Mouse (Mus musculus) G1E (cell line): ENCODE results near the gene Sapcd2. TPM values are rescaled to one million over a fixed set of nuclear protein-coding genes. Genes with fewer than 3 reads are reported as not detected.
A peak's percentile ranks its signal among the peaks of the same experiment; 100 is the strongest.

Experiments used
- ATAC-seq: 2 replicates; pipeline ENCODE4 v1.8.0; 2016; ENCODE audit warnings: mild to moderate bottlenecking; ENCODE audit not compliant: insufficient number of reproducible peaks, poor library complexity, low FRiP score, severe bottlenecking; ENCODE audit errors: extremely low read depth
- DNase-seq: peaks from one replicate; pipeline ENCODE4 v3.0.0; 2012; ENCODE audit warnings: low spot score
- H3K27me3 ChIP-seq: 2 replicates; pipeline ENCODE4 v1.6.1; 2012; ENCODE audit warnings: mild to moderate bottlenecking, low read length, inconsistent platforms; ENCODE audit not compliant: insufficient read depth
- H3K36me3 ChIP-seq: replicated peaks from 2 replicates; pipeline ENCODE3; 2012; ENCODE audit warnings: mild to moderate bottlenecking, inconsistent platforms
- H3K4me1 ChIP-seq: 2 replicates; pipeline ENCODE4 v1.6.1; 2012; ENCODE audit warnings: low read depth, low read length, inconsistent platforms, mixed read lengths; ENCODE audit not compliant: insufficient read depth
- H3K4me3 ChIP-seq: 2 replicates; pipeline ENCODE4 v1.5.1; 2012; ENCODE audit warnings: low read depth, mild to moderate bottlenecking, inconsistent platforms, low read length, moderate library complexity, mixed read lengths
- H3K9me3 ChIP-seq: replicated peaks from 2 replicates; pipeline ENCODE4 v1.6.1; 2012; ENCODE audit warnings: inconsistent platforms
- CTCF ChIP-seq: IDR thresholded peaks from 2 replicates; pipeline ENCODE4 v1.5.1; 2012; ENCODE audit warnings: low read depth, low read length, inconsistent platforms, mixed read lengths
- GATA1 ChIP-seq: IDR thresholded peaks from 2 replicates; pipeline ENCODE4 v1.6.1; 2012; ENCODE audit warnings: borderline replicate concordance, low read length, inconsistent platforms, mixed read lengths
- GATA2 ChIP-seq: IDR thresholded peaks from 2 replicates; pipeline ENCODE4 v1.6.1; 2012; ENCODE audit warnings: low read depth, low read length, inconsistent platforms, borderline replicate concordance
- POLR2AphosphoS5 ChIP-seq: IDR thresholded peaks from 2 replicates; pipeline ENCODE4 v1.6.1; 2012; ENCODE audit warnings: low read depth, low read length, inconsistent platforms; ENCODE audit not compliant: insufficient replicate concordance
- TAL1 ChIP-seq: conservative IDR thresholded peaks from 2 replicates; pipeline ENCODE4 v1.6.1; 2012; ENCODE audit warnings: low read depth, low read length, inconsistent platforms, mixed read lengths
- polyA plus RNA-seq: library from polyadenylated mRNA; stranded (reverse); fragments of >175 nt; gene quantifications from 2 replicates; pipeline ENCODE4 v1.2.3, GENCODE M21; 2012
- total RNA-seq, 2 experiments: library from RNA; stranded (forward) in 1 of 2; stranded (reverse) in 1 of 2; fragments of 200-1000 nt in 1 of 2; fragments of >200 nt in 1 of 2; fragmentation: Nextera tagmentation in 1 of 2; gene quantifications; 2 replicates each; pipeline ENCODE4 v1.2.3; 2014 to 2017

The Sapcd2 gene
- total RNA-seq (2014; fragmentation: Nextera tagmentation) (9.9 and 14.4 TPM in 2 replicates), total RNA-seq (2017) (20.6 and 28.1 TPM in 2 replicates), polyA plus RNA-seq (108 and 129 TPM in 2 replicates)

DNA sequence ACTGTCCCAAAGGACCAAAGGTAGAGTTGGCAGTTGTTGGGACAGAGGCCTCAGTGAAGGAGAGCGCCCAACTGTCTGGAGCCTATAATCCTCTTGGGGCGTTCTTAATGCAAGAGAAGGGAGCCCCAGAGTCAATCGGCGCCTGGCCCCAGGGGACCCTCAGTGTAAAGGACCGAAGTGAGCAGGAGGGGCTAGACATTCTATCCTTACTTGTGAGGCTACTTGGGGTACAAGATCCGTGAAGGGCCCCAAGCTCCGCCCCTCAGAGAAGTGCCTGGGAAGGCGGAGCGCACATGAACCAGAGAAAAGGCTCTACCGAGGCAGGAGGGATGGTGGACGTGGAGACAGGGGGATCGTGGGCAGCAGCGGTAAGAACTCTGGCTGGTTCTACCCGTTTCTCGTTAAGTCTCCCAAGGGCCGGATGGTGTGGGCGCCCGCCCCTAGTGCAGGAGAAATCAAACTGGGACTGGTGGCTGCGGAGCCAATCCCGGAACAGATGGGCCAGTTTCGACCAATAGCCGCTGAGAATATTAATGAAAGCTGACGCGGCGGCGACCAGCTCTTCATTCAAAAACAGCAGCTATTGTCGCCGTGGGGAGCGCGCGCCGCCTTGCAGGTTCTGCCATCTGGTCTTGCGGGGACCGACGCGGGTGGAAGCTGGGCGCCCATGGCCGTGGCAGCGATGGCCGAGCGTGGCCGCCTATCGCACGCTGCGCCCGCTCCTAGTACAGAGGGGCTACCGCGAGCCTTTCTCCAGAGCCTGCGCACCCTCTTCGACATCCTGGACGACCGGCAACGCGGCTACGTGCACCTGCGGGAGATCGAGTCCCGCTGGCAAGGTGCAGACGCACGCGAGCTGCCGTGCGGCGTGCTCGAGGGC, at the start of gene Sapcd2:
Sapcd2 (plus strand) TSS at position 558 of the 880 bp plus-strand sequence.
- Histone ChIP-seq H3K4me1 (peaks cover 78% of the 10 kb centered on the region), H3K4me3 (peak within 1 kb of the TSS; percentile 99), H3K36me3 (peaks cover 39% of the 10 kb centered on the region), H3K27me3 (no peaks in the 10 kb centered on the region), H3K9me3 (no peaks in the 10 kb centered on the region)
- DNase-seq (peak; percentile 99), ATAC-seq (peak; percentile 80)
- no peak for TF ChIP-seq TAL1
- no peak for TF ChIP-seq POLR2AphosphoS5
- no peak for TF ChIP-seq CTCF
- TF ChIP-seq GATA1, result no peak
- TF ChIP-seq GATA2, result no peak

DNA sequence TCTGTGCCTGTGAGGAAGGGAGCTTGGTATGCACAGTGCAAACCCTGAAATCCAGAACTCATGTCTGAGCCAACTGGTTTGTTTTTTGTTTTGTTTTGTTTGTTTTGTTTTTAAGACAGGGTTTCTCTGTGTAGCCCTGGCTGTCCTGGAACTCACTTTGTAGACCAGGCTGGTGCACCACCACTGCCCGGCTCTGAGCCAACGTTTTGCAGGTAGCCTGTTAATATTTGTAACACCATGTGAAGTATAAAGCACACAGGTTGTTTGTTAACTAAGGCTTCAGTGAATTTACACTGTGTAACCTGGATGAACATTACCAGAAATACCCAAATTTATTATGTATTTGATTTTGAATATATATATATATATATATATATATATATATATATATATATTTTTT, 46.1 kb upstream of the Sapcd2 start:
- no peaks in the 10 kb centered on the region for H3K36me3 ChIP-seq

DNA sequence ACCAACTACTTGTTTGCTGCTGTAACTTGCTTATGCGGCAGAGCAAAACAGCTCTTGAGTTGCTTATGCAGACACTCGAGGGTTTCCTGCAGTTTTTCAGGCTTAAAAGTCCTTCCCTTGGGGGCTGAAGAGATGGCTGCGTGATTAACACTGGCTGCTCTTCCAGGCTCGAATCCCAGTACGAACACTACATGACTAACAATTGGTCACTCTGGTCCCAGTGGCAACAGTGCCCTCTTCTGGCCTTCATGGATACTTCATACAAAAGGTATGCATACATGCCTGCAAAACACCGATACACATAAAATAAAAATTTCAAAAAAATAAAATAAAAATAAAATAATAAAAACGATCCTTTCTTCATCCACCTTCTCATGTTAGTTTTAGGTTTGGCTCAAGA, 43.7 kb upstream of the Sapcd2 start:
- H3K4me3 ChIP-seq, result no peak overlapping the region
- H3K9me3 ChIP-seq, result no peaks in the 10 kb centered on the region
- H3K4me1 ChIP-seq, result peaks cover 14% of the 10 kb centered on the region
- H3K27me3 ChIP-seq, result peaks cover 7% of the 10 kb centered on the region
- peaks cover under 1% of the 10 kb centered on the region for H3K36me3 ChIP-seq
- TF ChIP-seq CTCF, result 0 out of 2 replicates have a peak, but pooled peaks have one; percentile 27
- no peak for TF ChIP-seq GATA2
- ATAC-seq (no peak), DNase-seq (no peak)

More for the DNA sequence above, 46.1 kb upstream of the Sapcd2 start:
- no peak overlapping the region for H3K4me3 ChIP-seq
- ATAC-seq, result no peak
- TF ChIP-seq GATA2 (no peak), POLR2AphosphoS5 (no peak), CTCF (no peak), GATA1 (no peak), TAL1 (no peak)
- no peaks in the 10 kb centered on the region for H3K9me3 ChIP-seq
- DNase-seq, result no peak
- peaks cover 2% of the 10 kb centered on the region for H3K4me1 ChIP-seq
- H3K27me3 ChIP-seq, result peaks cover 18% of the 10 kb centered on the region

DNA sequence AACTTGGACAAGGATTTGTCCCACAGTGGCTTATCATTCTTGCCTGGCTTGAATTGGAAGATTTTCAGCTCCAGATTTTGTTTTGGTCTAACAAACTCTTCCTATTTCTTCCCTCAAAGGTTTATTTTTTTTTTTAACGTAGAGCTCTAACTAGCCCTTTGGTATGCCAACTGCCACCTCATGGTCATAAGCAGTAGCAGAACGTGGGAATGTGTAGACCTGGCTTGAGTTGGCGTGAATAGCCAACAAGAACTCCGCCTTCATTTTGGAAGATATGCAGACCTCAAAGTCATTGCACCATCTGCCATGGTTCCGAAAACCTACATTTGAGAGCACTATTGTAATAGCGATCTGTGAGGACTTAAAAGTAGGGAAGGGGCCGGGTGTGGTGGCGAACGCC, 40.7 kb upstream of the Sapcd2 start:
- Histone ChIP-seq H3K36me3 (peaks cover 31% of the 10 kb centered on the region), H3K27me3 (peaks cover 2% of the 10 kb centered on the region; the same call in 1 of the 2 replicates), H3K9me3 (no peaks in the 10 kb centered on the region), H3K4me1 (peaks cover 38% of the 10 kb centered on the region), H3K4me3 (peak overlapping the region; percentile 97)
- TF ChIP-seq CTCF, result no peak
- no peak for TF ChIP-seq TAL1
- TF ChIP-seq POLR2AphosphoS5, result no peak
- no peak for TF ChIP-seq GATA2
- DNase-seq (no peak), ATAC-seq (no peak)

DNA sequence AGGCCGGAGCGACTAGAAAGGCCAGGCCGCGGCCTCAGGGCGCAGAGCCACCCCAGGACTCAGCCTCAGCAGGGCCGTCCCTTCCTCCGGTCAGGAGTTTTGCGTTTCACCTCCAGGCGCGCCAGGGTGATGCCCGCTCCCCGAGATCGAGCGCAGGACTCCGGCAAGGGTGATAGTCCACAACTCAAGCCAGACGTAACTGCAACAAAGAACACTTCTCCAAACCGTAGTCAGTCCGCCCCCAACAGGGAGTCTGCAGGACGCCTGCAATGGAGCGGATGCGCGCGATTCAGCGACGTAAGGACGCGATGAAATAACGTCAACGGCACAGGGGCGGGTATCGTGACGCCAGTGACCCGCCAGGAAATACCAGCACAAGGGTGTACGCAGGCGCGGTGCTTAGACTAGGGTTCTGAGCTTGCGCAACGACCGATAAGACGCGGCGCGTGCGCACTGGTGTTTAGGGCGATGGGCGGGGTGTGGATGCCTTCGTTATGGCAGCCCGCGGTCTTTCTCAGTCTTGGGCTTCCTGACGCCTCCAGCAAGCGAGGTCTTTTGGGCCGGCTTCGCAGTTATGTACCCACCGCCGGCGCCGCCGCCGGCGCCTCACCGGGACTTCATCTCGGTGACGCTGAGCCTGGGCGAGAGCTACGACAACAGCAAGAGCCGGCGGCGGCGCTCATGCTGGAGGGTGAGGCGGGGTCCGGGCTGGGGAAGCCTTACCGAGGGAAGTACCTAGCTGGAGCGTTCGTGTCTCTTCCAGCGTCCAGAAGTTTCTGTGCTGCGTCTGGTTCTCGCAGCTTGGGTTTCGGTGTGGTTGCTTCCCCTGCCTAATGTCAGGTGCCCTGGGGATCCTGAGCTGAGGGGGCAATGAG, 39.6 kb upstream of the Sapcd2 start, which contains the start of gene Man1b1:
Man1b1 (plus strand) TSS at position 53 of the 875 bp plus-strand sequence.
- Histone ChIP-seq H3K4me3 (peak within 1 kb of the TSS; percentile 97), H3K4me1 (peaks cover 40% of the 10 kb centered on the region), H3K36me3 (peaks cover 41% of the 10 kb centered on the region), H3K9me3 (no peaks in the 10 kb centered on the region), H3K27me3 (no peaks in the 10 kb centered on the region)
- DNase-seq (peak; percentile 96), ATAC-seq (peak; percentile 97)
- TF ChIP-seq GATA1 (no peak), CTCF (no peak), TAL1 (no peak), GATA2 (no peak), POLR2AphosphoS5 (no peak)

DNA sequence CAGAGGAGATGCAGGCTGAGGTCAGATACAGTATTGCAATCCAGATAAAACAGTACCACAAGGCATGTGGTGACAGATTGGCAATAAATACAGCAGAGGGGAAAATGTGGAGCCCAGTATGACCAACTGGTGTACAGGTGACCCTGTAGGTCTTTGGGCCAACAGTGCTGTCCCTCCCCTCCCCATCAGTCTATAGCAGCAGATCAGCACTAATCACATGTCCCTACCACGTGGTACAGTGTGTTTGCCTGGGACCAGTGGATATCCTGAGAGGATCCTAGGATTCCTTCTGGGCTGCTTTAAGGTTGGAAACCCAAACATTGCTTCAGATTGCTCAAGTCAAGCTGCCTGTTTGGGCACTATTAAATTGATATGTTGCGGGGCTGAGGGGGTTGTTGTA, 38.6 kb upstream of the Sapcd2 start:
- peaks cover 40% of the 10 kb centered on the region for H3K4me1 ChIP-seq
- ATAC-seq, result no peak

More for the DNA sequence above, 38.6 kb upstream of the Sapcd2 start:
- H3K4me3 ChIP-seq, result peak overlapping the region; percentile 97
- H3K27me3 ChIP-seq, result no peaks in the 10 kb centered on the region
- TF ChIP-seq CTCF (no peak), GATA2 (no peak), TAL1 (no peak), POLR2AphosphoS5 (no peak), GATA1 (no peak)
- no peak for DNase-seq
- H3K36me3 ChIP-seq, result peaks cover 52% of the 10 kb centered on the region
- H3K9me3 ChIP-seq, result no peaks in the 10 kb centered on the region
